Mouse (Mus musculus): ENCODE data around the gene Itga10.
"Not testable (repeated sequence)": the region's sequence is repeated elsewhere in the genome, so short reads cannot be mapped to it uniquely, and the experiment has no call there.

The Itga10 gene

GRCm38 (mm10) chr3:96645018-96645649, at the start of gene Itga10:
Gene Itga10 (plus strand): TSS chr3:96645584.
- DNase-seq (ENCODE audit: low spot score) = peak; percentile 63

DNA sequence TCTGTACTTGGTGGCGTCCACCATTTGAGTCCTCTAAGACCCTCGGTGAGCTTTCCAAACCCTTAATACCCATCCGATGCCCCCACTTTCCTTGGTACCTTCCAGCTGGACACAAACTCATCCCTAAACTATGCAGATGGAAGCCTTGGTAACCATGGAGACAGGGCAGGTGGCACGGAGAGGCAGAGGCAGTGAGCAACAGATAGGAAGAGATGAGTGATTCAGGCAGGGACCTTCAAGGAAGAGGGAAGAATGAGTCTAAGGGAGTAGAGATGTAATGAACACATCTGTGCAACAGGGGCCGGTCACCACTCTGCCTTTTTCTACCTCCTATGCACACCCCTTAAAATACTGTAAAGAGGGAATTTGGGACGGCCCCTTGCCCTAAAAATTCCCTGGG, 49.7 kb upstream of the Itga10 start:
- no peak for DNase-seq (ENCODE audit: low spot score)

GRCm38 (mm10) chr3:96596228-96596707, 49.1 kb upstream of the Itga10 start, which contains the start of gene Ankrd34a:
Gene Ankrd34a (plus strand): TSS chr3:96596636.
- DNase-seq (ENCODE audit: low spot score) = no peak

DNA sequence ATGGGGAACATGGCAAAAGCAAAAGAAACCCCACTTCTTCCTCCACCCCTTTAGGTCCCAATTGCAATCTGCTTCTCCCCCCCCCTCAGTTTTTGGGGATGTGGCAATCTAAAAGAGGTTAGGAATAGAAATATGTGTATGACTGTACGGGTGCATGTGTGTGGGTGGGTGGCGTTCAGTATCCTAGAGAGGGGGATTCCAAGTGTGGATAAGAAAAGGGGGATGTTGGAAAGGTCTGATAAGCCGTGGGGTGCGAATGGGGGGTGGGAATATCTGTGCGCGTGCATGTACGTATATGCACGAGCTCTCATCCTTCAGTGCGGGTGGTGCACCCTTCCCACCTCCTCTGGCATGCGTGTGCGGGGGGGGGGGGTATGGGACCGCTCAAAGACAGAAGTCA, 48.5 kb upstream of the Itga10 start:
- DNase-seq (ENCODE audit: low spot score) = no peak

DNA sequence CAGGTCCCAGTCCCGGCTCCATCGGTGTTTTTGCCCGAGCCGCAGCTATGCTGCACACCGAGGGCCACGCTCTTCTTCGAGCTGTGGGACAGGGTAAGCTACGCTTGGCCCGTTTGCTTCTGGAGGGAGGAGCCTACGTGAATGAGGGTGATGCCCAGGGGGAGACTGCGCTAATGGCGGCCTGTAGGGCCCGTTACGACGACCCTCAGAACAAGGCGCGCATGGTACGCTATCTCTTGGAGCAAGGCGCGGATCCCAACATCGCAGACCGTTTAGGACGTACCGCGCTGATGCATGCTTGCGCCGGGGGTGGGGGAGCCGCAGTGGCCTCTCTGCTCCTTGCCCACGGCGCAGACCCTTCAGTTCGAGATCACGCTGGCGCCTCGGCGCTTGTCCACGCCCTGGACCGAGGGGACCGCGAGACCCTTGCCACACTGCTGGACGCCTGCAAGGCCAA, 47.9 kb upstream of the Itga10 start:
- no peak for DNase-seq (ENCODE audit: low spot score)

GRCm38 (mm10) chr3:96598156-96599068, 47.0 kb upstream of the Itga10 start:
- peak; percentile 66 for DNase-seq (ENCODE audit: low spot score)

DNA sequence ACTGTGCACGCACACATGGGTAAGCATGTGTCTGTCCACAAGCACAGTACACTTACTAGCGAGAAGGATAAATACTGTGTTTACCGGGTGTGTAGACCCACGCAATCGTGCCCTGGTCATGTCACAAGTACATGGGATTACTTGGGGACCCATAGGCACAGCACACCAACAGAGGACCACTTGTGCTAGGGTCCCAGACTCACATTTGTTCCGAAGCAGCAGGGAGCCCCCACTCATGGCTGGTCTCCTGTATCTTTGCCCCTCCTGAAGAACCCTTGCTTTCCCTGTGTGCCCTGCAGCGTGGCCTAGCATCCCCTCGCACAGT, 46.4 kb upstream of the Itga10 start:
- DNase-seq (ENCODE audit: low spot score) = no peak

- no peak for DNase-seq (ENCODE audit: low spot score)
These were observed 46.0 kb upstream of the Itga10 start for GRCm38 (mm10) chr3:96599411-96599810.

DNA sequence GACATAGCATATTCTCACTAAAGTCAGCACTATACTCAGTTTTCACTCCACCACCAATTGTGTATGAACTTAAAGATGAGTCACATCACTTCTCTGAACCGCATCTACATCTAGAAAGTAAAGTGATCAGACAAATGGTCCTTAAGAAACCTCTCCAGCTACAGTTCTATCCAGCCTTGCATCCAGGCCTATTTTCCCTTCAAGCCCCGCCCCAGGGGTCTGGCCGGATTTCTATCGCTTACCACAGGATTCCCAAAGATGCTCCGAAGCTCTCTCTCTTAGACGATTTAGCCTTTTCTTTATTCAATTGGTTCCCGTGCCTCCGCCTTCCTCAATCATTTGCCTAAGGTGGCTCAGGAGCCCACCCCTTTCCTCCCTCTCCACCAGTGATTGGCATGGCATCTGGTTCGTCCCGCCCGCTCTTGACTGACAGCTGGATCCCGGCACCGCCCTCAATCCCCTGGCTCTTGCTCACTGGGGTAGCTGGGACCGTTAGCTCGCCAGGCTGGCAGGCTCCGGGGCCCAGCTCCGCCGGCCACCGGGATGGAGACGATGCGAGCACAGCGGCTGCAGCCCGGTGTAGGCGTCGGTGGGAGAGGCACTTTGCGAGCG, 44.6 kb upstream of the Itga10 start, which contains the start of gene Lix1l:
Gene Lix1l (plus strand): TSS at position 511 of the 612 bp plus-strand sequence.
- DNase-seq (ENCODE audit: low spot score) = peak; percentile 91

DNA sequence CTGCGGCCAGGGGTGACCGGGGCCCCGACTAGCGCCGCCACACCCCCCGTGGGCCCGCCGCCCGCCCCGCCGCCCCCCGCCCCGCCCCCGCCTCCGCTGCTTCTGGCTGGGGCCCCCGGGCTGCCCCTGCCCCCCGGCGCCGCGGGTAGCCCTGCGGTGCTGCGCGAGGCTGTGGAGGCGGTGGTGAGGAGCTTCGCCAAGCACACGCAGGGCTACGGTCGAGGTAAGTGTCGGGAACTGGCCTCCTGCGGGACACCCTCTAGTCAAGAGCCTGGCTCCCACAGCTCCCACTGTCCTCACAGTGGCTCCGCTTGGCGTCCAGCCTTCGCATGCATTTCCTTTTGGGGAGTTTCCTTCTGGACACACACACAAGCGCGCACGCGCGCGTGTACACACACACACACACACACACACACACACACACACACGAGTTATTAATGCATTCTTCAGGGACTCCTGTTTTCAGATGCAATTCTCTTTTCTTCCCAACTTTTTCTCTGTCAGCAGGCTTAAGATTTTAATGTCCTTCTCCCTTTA, 44.1 kb upstream of the Itga10 start:
- peak; percentile 79 for DNase-seq (ENCODE audit: low spot score)

DNA sequence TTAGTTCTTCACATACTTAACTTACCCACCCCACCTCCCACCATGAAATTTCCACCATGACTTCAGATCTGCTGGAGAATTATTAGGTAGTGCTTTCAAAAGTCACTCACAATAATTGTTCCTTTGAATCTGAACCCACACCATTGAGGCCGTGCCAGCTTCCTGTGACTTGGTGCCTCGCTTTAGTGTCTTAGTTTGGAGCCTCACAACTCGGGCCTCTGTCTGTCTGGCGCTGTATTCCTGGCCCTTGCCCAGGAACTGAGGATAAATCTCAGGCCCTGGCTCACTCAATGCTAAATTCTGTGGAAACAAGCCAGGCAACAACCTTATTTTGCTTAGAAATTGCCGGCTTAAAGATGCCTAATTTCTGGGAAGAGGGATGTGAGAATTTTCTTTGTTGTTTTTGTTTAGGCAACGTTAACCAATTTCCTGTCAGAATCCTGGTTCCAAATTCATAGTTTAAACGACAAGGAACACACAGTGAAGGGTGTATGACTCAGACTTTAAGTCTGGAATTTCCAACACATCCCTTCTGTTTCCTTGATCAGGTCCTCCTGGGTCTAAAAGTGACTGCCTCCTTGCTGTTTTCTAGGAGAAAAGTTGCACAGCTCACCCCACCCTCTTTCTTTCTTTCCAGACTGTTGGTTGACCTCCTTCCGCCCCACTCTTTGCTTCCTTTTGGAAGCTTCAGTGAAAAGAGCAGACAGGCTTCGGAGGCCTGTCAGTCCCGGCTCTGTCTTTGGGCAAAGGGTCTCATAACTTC, 43.3 kb upstream of the Itga10 start:
- DNase-seq (ENCODE audit: low spot score) = peak; percentile 51

- no peak for DNase-seq (ENCODE audit: low spot score)
These were observed 42.7 kb upstream of the Itga10 start for GRCm38 (mm10) chr3:96602704-96603084.

DNA sequence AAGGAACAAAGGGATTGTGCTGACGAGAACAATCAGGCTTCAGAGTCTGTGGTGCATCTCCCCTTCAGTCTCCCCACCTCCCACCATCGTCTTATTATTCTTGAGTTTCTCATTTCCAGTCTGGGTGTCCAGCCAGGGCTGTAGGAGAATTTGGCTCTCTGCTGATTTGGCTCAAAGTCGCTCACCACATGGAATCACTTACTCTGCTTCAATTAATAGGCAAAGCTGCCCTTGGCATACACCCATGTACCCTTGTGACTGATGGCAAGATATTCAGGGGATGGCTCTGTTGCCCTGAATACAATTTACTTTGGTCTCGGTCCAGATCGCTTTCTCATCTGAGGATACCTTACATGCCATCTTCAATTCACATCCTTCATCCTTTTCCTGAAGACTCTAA, 42.1 kb upstream of the Itga10 start:
- no peak for DNase-seq (ENCODE audit: low spot score)

- not testable (repeated sequence) for DNase-seq (ENCODE audit: low spot score)
These were observed 39.4 kb upstream of the Itga10 start for GRCm38 (mm10) chr3:96606007-96606406.

DNA sequence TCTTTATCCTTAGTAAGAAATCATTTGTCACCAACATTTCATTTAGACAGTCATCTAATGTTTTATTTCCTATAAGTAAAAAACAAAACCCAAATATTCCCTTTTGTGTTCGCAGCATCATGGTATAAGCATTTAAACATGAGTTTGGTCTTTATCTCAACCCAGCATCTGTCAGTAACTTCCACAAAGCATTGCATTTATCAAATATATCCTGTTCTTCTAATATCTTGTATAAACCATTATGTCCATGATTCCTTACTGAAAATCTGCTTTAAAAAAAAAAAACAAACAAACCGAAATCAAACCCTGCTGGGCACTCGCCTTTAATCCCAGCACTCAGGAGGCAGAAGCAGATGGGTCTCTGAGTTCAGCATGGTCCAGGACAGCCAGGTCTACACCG, 38.8 kb upstream of the Itga10 start:
- DNase-seq (ENCODE audit: low spot score) = no peak

DNA sequence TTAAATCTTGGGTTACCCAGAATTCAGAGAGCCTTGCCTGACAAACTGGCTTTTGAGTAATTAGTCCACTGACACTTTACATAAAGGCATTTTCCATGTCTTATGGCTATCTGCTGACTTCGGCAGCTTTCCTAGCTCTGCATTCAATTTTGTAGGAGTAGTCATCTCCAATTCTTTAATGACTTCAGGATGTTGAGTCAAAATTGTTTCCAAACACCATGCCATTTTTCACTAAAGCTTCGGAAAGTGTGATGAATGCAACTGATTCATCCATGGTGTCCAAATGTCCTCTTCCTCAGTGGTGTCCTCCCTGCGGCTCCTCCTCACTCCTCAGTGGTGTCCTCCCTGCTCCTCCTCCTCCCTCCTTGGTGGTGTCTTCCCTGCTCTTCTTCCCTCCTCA, 27.4 kb upstream of the Itga10 start:
- no peak for DNase-seq (ENCODE audit: low spot score)

GRCm38 (mm10) chr3:96623201-96623600, 22.2 kb upstream of the Itga10 start:
- DNase-seq (ENCODE audit: low spot score) = no peak

DNA sequence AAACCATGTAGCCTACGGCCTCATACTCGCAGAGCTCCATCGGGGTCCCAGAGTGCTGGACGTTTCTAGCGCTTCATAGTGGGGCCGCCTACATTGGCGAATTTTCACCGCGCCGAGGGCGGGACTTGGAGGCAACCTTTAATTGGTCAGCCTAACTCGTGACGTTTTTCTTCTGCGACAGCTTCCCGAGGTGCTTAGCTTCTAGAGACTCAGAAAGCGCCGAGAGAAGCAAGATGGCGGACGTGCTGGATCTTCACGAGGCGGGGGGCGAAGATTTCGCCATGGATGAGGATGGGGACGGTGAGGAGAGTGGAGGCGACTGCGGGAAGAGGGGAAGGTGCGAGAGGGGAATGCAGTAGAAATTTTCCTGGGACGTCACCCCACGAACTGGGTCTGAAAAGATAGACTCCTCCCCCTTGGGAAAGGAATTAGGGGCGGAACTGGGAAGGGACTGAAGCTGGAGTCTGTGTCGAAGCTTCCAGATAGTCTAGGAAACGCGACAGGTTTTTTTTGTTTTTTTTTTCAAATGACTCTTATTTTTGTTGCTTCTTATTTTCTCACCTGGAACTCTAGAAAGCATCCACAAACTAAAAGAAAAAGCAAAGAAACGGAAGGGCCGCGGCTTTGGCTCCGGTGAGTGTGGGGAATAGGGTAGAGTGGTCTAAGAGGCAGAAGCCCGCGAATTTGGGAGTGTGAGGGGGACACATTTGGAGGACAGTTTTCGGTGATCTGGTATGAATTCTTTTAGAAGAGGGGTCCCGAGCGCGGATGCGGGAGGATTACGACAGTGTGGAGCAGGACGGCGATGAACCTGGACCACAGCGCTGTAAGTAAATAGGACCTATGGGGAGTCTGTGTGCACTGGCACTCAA, 15.4 kb upstream of the Itga10 start, which contains the start of gene Rbm8a:
Gene Rbm8a (plus strand): TSS at position 205 of the 872 bp plus-strand sequence.
- peak; percentile 96 for DNase-seq (ENCODE audit: low spot score)

DNA sequence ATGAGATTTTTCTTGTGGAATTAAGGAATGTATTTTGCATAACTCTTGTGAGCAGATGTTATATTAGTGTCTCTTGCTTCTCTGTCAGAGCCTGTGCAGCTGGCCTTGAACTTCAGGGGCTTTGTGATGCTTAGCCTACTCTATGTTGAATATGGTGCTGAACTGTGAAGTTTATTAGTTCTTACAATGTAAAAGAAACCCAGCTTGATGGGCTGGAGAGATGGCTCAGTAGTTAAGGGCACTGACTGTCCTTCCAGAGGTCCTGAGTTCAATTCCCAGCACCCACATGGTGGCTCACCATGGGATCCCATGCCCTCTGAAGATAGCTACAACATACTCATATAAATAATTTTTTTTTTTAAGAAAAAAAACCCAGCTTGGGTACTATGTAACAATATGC, 13.3 kb upstream of the Itga10 start:
- no peak for DNase-seq (ENCODE audit: low spot score)

- no peak for DNase-seq (ENCODE audit: low spot score)
These were observed 11.4 kb upstream of the Itga10 start for GRCm38 (mm10) chr3:96634015-96634414.

Data from urinary bladder, postnatal 14 days (tissue).